Mouse (Mus musculus): Measurements from ENCODE around the gene Frrs1.

- TF ChIP-seq POLR2A (IDR thresholded peaks at IDR 0.05; ENCODE audit: borderline replicate concordance, low read depth, low read length) (no peak), CTCF (IDR thresholded peaks at IDR 0.05; ENCODE audit: low read depth, low read length) (no peak)
These were observed 33.6 kb downstream of the Frrs1 start for GRCm38 (mm10) chr3:116892872-116893271.
